Mouse (Mus musculus) C2C12 (cell line): ENCODE results near the gene Spdl1. TPM values are rescaled to one million over a fixed set of nuclear protein-coding genes. Genes with fewer than 3 reads are reported as not detected.

ENCODE experiments used
- H3K27me3 ChIP-seq: one replicate; pipeline ENCODE4 v1.6.1; 2011; ENCODE audit not compliant: control insufficient read depth, insufficient read depth, insufficient read length
- H3K36me3 ChIP-seq: one replicate; pipeline ENCODE4 v1.6.1; 2011; ENCODE audit not compliant: control insufficient read depth, insufficient read depth
- H3K4me3 ChIP-seq: one replicate; pipeline ENCODE4 v1.5.1; 2011; ENCODE audit warnings: mild to moderate bottlenecking, control low read depth; ENCODE audit not compliant: poor library complexity, insufficient read depth, severe bottlenecking
- H3K79me2 ChIP-seq: one replicate; pipeline ENCODE4 v1.6.1; 2011; ENCODE audit not compliant: control insufficient read depth, insufficient read depth
- H3K79me3 ChIP-seq: one replicate; pipeline ENCODE4 v1.6.1; 2011; ENCODE audit warnings: low read depth, control low read depth
- H3ac ChIP-seq: one replicate; pipeline ENCODE3; 2011; ENCODE audit warnings: low read depth; ENCODE audit not compliant: control insufficient read depth, insufficient read length
- CEBPB ChIP-seq: IDR thresholded peaks from one replicate; pipeline ENCODE4 v1.6.1; 2011; ENCODE audit warnings: low read depth, mild to moderate bottlenecking, control low read depth, moderate library complexity
- CTCF ChIP-seq: IDR thresholded peaks from one replicate; pipeline ENCODE4 v1.5.1; 2011; ENCODE audit not compliant: control insufficient read depth, insufficient read depth, insufficient read length
- FOSL1 ChIP-seq: IDR thresholded peaks from one replicate; pipeline ENCODE4 v1.8.0; 2011; ENCODE audit warnings: mild to moderate bottlenecking, low read length; ENCODE audit not compliant: poor library complexity, insufficient read depth, severe bottlenecking
- MAX ChIP-seq: IDR thresholded peaks from one replicate; pipeline ENCODE4 v1.6.1; 2011; ENCODE audit warnings: mild to moderate bottlenecking, control low read depth
- MYOD1 ChIP-seq: IDR thresholded peaks from one replicate; pipeline ENCODE4 v1.6.1; 2011; ENCODE audit warnings: low read depth; ENCODE audit not compliant: control insufficient read depth, insufficient read length
- MYOG ChIP-seq: IDR thresholded peaks from one replicate; pipeline ENCODE4 v1.6.1; 2011; ENCODE audit not compliant: control insufficient read depth, insufficient read length; ENCODE audit errors: extremely low read depth
- USF1 ChIP-seq: IDR thresholded peaks from one replicate; pipeline ENCODE4 v1.6.1; 2011; ENCODE audit warnings: low read depth, mild to moderate bottlenecking, control low read depth, moderate library complexity
- long read RNA-seq, 2 experiments: library from polyadenylated mRNA; unstranded; transcript quantifications; one replicate each; pipeline ENCODE4 v2.0.0; 2019 to 2020
- polyA plus RNA-seq: library from polyadenylated mRNA; unstranded; fragments of >200 nt; fragmentation: generic; extraction: Trizol; gene quantifications from one replicate; pipeline ENCODE4 v1.2.1, GENCODE M21; 2012; ENCODE audit warnings: missing spikeins

The Spdl1 gene
- polyA plus RNA-seq = 11.5 TPM
- long read RNA-seq, experiment 1, transcript Spdl1-201 (12 exons, 2,505 nt) = major isoform, 13 of 17 reads
- long read RNA-seq, experiment 1, partial matches to known transcripts = 2 of 17 reads
- long read RNA-seq, experiment 1, other reads (novel, unspliced or antisense) = 2 of 17 reads
- long read RNA-seq, experiment 2, transcript Spdl1-201 (12 exons, 2,505 nt) = major isoform, 150 of 184 reads
- long read RNA-seq, experiment 2, partial matches to known transcripts = 2 of 184 reads
- long read RNA-seq, experiment 2, other reads (novel, unspliced or antisense) = 31 of 184 reads

GRCm38 (mm10) chr11:34833318-34834086 lies at the start of gene Spdl1:
Gene Spdl1 (minus strand): TSS chr11:34833641.
- H3K27me3 ChIP-seq = no peaks in the 10 kb centered on the region
- TF ChIP-seq MYOD1 (no peak), MAX (peak; percentile 25)
- peak within 1 kb of the TSS; percentile 96 for H3ac ChIP-seq
- peak within 1 kb of the TSS; percentile 74 for H3K4me3 ChIP-seq
- H3K79me2 ChIP-seq = peaks cover 50% of the 10 kb centered on the region
- peaks cover 35% of the 10 kb centered on the region for H3K79me3 ChIP-seq
- H3K36me3 ChIP-seq = peaks cover 25% of the 10 kb centered on the region

- Histone ChIP-seq H3K79me3 (no peaks in the 10 kb centered on the region), H3K27me3 (no peaks in the 10 kb centered on the region), H3K79me2 (no peaks in the 10 kb centered on the region), H3ac (no peak overlapping the region), H3K36me3 (no peaks in the 10 kb centered on the region), H3K4me3 (no peak overlapping the region)
- no peak for TF ChIP-seq MYOG
- no peak for TF ChIP-seq CEBPB
- no peak for TF ChIP-seq CTCF
- no peak for TF ChIP-seq MAX
- TF ChIP-seq USF1 = no peak
- TF ChIP-seq FOSL1 = no peak
- no peak for TF ChIP-seq MYOD1
Observed at GRCm38 (mm10) chr11:34881528-34881927, 48.1 kb upstream of the Spdl1 start.

GRCm38 (mm10) chr11:34879678-34880077 lies 46.2 kb upstream of the Spdl1 start:
- H3K79me2 ChIP-seq = no peaks in the 10 kb centered on the region
- TF ChIP-seq CEBPB (no peak), CTCF (no peak), MYOD1 (no peak), MAX (no peak), USF1 (no peak), FOSL1 (no peak), MYOG (no peak)
- H3ac ChIP-seq = no peak overlapping the region
- H3K27me3 ChIP-seq = no peaks in the 10 kb centered on the region
- no peaks in the 10 kb centered on the region for H3K79me3 ChIP-seq
- H3K36me3 ChIP-seq = no peaks in the 10 kb centered on the region
- no peak overlapping the region for H3K4me3 ChIP-seq

GRCm38 (mm10) chr11:34873861-34874260 lies 40.4 kb upstream of the Spdl1 start:
- no peak overlapping the region for H3K4me3 ChIP-seq
- no peak for TF ChIP-seq MYOG
- no peak for TF ChIP-seq USF1
- TF ChIP-seq MYOD1 = no peak
- no peak for TF ChIP-seq MAX
- no peak for TF ChIP-seq FOSL1
- no peak for TF ChIP-seq CTCF
- no peak for TF ChIP-seq CEBPB
- no peaks in the 10 kb centered on the region for H3K27me3 ChIP-seq
- H3ac ChIP-seq = no peak overlapping the region
- no peaks in the 10 kb centered on the region for H3K36me3 ChIP-seq
- H3K79me2 ChIP-seq = no peaks in the 10 kb centered on the region
- no peaks in the 10 kb centered on the region for H3K79me3 ChIP-seq

- H3K27me3 ChIP-seq = no peaks in the 10 kb centered on the region
Observed at GRCm38 (mm10) chr11:34872432-34872831, 39.0 kb upstream of the Spdl1 start.

GRCm38 (mm10) chr11:34871991-34872390 lies 38.5 kb upstream of the Spdl1 start:
- no peaks in the 10 kb centered on the region for H3K79me3 ChIP-seq
- H3K36me3 ChIP-seq = no peaks in the 10 kb centered on the region
- H3K79me2 ChIP-seq = no peaks in the 10 kb centered on the region
- no peak overlapping the region for H3ac ChIP-seq
- no peak for TF ChIP-seq CTCF
- TF ChIP-seq USF1 = no peak
- no peak for TF ChIP-seq MAX
- no peak for TF ChIP-seq MYOG
- TF ChIP-seq MYOD1 = no peak
- TF ChIP-seq FOSL1 = no peak
- TF ChIP-seq CEBPB = no peak
- no peaks in the 10 kb centered on the region for H3K27me3 ChIP-seq
- no peak overlapping the region for H3K4me3 ChIP-seq

More at GRCm38 (mm10) chr11:34872432-34872831, 39.0 kb upstream of the Spdl1 start:
- TF ChIP-seq USF1 (no peak), CTCF (no peak)
- Histone ChIP-seq H3K79me2 (no peaks in the 10 kb centered on the region), H3K4me3 (no peak overlapping the region), H3ac (no peak overlapping the region), H3K79me3 (no peaks in the 10 kb centered on the region), H3K36me3 (no peaks in the 10 kb centered on the region)
